Mouse (Mus musculus) olfactory bulb, adult 2 months (tissue): ENCODE results near the gene Lck. TPM values are rescaled to one million over a fixed set of nuclear protein-coding genes. Genes with fewer than 3 reads are reported as not detected.
"Not testable (repeated sequence)": the region's sequence is repeated elsewhere in the genome, so short reads cannot be mapped to it uniquely, and the experiment has no call there.

Experiments
- H3K27ac ChIP-seq: fragments of 200-500 bp; 2 replicates; pipeline ENCODE4 v1.5.1; 2012; ENCODE audit warnings: low read depth, low read length; ENCODE audit not compliant: insufficient read depth
- H3K4me1 ChIP-seq: fragments of 200-500 bp; 2 replicates; pipeline ENCODE4 v1.6.1; 2012; ENCODE audit warnings: low read length; ENCODE audit not compliant: control insufficient read depth, insufficient read depth
- H3K4me3 ChIP-seq: fragments of 200-500 bp; 2 replicates; pipeline ENCODE4 v1.5.1; 2012; ENCODE audit warnings: mild to moderate bottlenecking, low read depth, low read length, moderate library complexity; ENCODE audit not compliant: insufficient read depth
- CTCF ChIP-seq: fragments of 200-500 bp; IDR thresholded peaks from 2 replicates; pipeline ENCODE4 v1.5.1; 2012; ENCODE audit warnings: low read depth, mild to moderate bottlenecking, low read length, moderate library complexity; ENCODE audit not compliant: insufficient read depth
- POLR2A ChIP-seq: fragments of 200-500 bp; IDR thresholded peaks from 2 replicates; pipeline ENCODE4 v1.6.1; 2012; ENCODE audit warnings: mild to moderate bottlenecking, low read depth, low read length, moderate library complexity; ENCODE audit not compliant: insufficient read depth
- WGBS: fragments of 180-500 bp; shearing (Covaris S2); methylation state at CpG from one replicate; pipeline ENCODE4 v1.1.7; 2018; 5-methylcytosine and 5-hydroxymethylcytosine counted together
- polyA plus RNA-seq: library from polyadenylated mRNA; stranded (reverse); fragments of >200 nt; gene quantifications from 2 replicates; pipeline ENCODE4 v1.2.4, GENCODE M21; 2012; ENCODE audit warnings: low replicate concordance; ENCODE audit not compliant: missing spikeins, insufficient read depth, insufficient read length

Gene Lck
- polyA plus RNA-seq, 1 experiment, result 579 TPM

- WGBS, result 95% methylated on average over 2 of the region's 2 CpGs
- H3K27ac ChIP-seq, result no peak overlapping the region
- no peak overlapping the region for H3K4me3 ChIP-seq
- H3K4me1 ChIP-seq, result no peaks in the 10 kb centered on the region
- TF ChIP-seq POLR2A (no peak), CTCF (no peak)
Observed at GRCm38 (mm10) chr4:129549306-129549705, 24.1 kb downstream of the Lck start.

- 81% methylated on average over 4 of the region's 4 CpGs for WGBS
- not testable (repeated sequence) for H3K27ac ChIP-seq, H3K4me3 ChIP-seq, H3K4me1 ChIP-seq
Observed at GRCm38 (mm10) chr4:129547631-129548030, 25.8 kb downstream of the Lck start.

- TF ChIP-seq CTCF (no peak), POLR2A (no peak)
- WGBS, result 83% methylated on average over 4 of the region's 4 CpGs
- no peak overlapping the region for H3K4me3 ChIP-seq
- no peak overlapping the region for H3K27ac ChIP-seq
- peaks cover 6% of the 10 kb centered on the region for H3K4me1 ChIP-seq
Observed at GRCm38 (mm10) chr4:129544106-129544505, 29.3 kb downstream of the Lck start.

GRCm38 (mm10) chr4:129542592-129543141 lies 30.8 kb downstream of the Lck start, which contains the start of gene Hdac1:
Gene Hdac1, minus strand, starts transcription at chr4:129542713.
- H3K4me1 ChIP-seq, result peaks cover 6% of the 10 kb centered on the region
- peak within 1 kb of the TSS; percentile 92 for H3K4me3 ChIP-seq
- peak within 1 kb of the TSS; percentile 64 for H3K27ac ChIP-seq
- TF ChIP-seq CTCF, result no peak
- peak; percentile 74 for TF ChIP-seq POLR2A
- WGBS, result under 1% methylated on average over 46 of the region's 46 CpGs

- peaks cover 6% of the 10 kb centered on the region for H3K4me1 ChIP-seq
- TF ChIP-seq CTCF, result no peak
- TF ChIP-seq POLR2A, result no peak
- no peak overlapping the region; the same call in 1 of the 2 replicates for H3K27ac ChIP-seq
- WGBS, result under 1% methylated on average over 30 of the region's 30 CpGs
- peak overlapping the region; percentile 92 for H3K4me3 ChIP-seq
Observed at GRCm38 (mm10) chr4:129541868-129542591, 31.4 kb downstream of the Lck start.

GRCm38 (mm10) chr4:129540012-129540411 lies 33.4 kb downstream of the Lck start:
- no peak overlapping the region for H3K4me3 ChIP-seq
- 80% methylated on average over 6 of the region's 6 CpGs for WGBS

GRCm38 (mm10) chr4:129528901-129529300 lies 44.5 kb downstream of the Lck start:
- not testable (repeated sequence) for H3K27ac ChIP-seq, H3K4me1 ChIP-seq, H3K4me3 ChIP-seq
- 93% methylated on average over 6 of the region's 6 CpGs for WGBS

More at GRCm38 (mm10) chr4:129540012-129540411, 33.4 kb downstream of the Lck start:
- Histone ChIP-seq H3K27ac (no peak overlapping the region), H3K4me1 (peaks cover 6% of the 10 kb centered on the region)
- TF ChIP-seq CTCF (no peak), POLR2A (no peak)

- H3K4me3 ChIP-seq, result no peak overlapping the region
- no peak for TF ChIP-seq CTCF
- TF ChIP-seq POLR2A, result no peak
- no peaks in the 10 kb centered on the region for H3K4me1 ChIP-seq
- no peak overlapping the region for H3K27ac ChIP-seq
- WGBS, result 69% methylated on average over 3 of the region's 3 CpGs
Observed at GRCm38 (mm10) chr4:129525889-129526288, 47.6 kb downstream of the Lck start.

GRCm38 (mm10) chr4:129525338-129525737 lies 48.1 kb downstream of the Lck start:
- TF ChIP-seq CTCF (no peak), POLR2A (no peak)

GRCm38 (mm10) chr4:129518519-129518918 lies 54.9 kb downstream of the Lck start:
- WGBS, result 90% methylated on average over 8 of the region's 8 CpGs
- TF ChIP-seq POLR2A, result no peak
- TF ChIP-seq CTCF, result no peak

More at GRCm38 (mm10) chr4:129525338-129525737, 48.1 kb downstream of the Lck start:
- Histone ChIP-seq H3K4me3 (no peak overlapping the region), H3K27ac (no peak overlapping the region), H3K4me1 (no peaks in the 10 kb centered on the region)
- WGBS, result 90% methylated on average over 5 of the region's 5 CpGs

More at GRCm38 (mm10) chr4:129518519-129518918, 54.9 kb downstream of the Lck start:
- no peak overlapping the region for H3K4me3 ChIP-seq
- H3K27ac ChIP-seq, result no peak overlapping the region
- H3K4me1 ChIP-seq, result peaks cover 9% of the 10 kb centered on the region
